Mouse (Mus musculus) limb, embryonic 15.5 days (tissue): ENCODE measurements around the gene Elk3. TPM values are rescaled to one million over a fixed set of nuclear protein-coding genes. Genes with fewer than 3 reads are reported as not detected.

Source experiments
- ATAC-seq: fragments of 200-750 bp; cut with Nextera tagmentation; 2 replicates; pipeline ENCODE4 v1.8.0; 2017; ENCODE audit warnings: low read depth, moderate TSS enrichment; ENCODE audit not compliant: insufficient number of reproducible peaks, low FRiP score, low TSS enrichment
- H3K27ac ChIP-seq: fragments of 300-500 bp; sonication (generic); 2 replicates; pipeline ENCODE4 v1.5.1; 2015; ENCODE audit warnings: moderate library complexity, mild to moderate bottlenecking, inconsistent platforms
- H3K27me3 ChIP-seq: fragments of 300-500 bp; sonication (generic); 2 replicates; pipeline ENCODE4 v1.6.1; 2015; ENCODE audit warnings: inconsistent platforms
- H3K36me3 ChIP-seq: fragments of 300-500 bp; sonication (generic); 2 replicates; pipeline ENCODE4 v1.6.1; 2015; ENCODE audit warnings: inconsistent platforms
- H3K4me1 ChIP-seq: fragments of 300-500 bp; sonication (generic); 2 replicates; pipeline ENCODE4 v1.6.1; 2015; ENCODE audit warnings: inconsistent platforms
- H3K4me2 ChIP-seq: fragments of 300-500 bp; sonication (generic); 2 replicates; pipeline ENCODE4 v1.6.1; 2015; ENCODE audit warnings: mild to moderate bottlenecking, inconsistent platforms
- H3K4me3 ChIP-seq: fragments of 300-500 bp; sonication (generic); 2 replicates; pipeline ENCODE4 v1.5.1; 2015; ENCODE audit warnings: mild to moderate bottlenecking, inconsistent platforms
- H3K9ac ChIP-seq: fragments of 300-500 bp; sonication (generic); 2 replicates; pipeline ENCODE4 v1.6.1; 2015; ENCODE audit warnings: inconsistent platforms
- H3K9me3 ChIP-seq: fragments of 300-500 bp; sonication (generic); 2 replicates; pipeline ENCODE4 v1.6.1; 2016; ENCODE audit warnings: inconsistent platforms
- WGBS: fragments of 180-500 bp; shearing (Covaris S2); methylation state at CpG from one replicate; pipeline ENCODE4 v1.1.7; 2015; 5-methylcytosine and 5-hydroxymethylcytosine counted together
- polyA plus RNA-seq: library from polyadenylated mRNA; unstranded; fragments of >200 nt; fragmentation: Nextera tagmentation; extraction: Ambion mirVana; gene quantifications from 2 replicates; pipeline ENCODE4 v1.2.1, GENCODE M21; 2015

Gene Elk3
- polyA plus RNA-seq, 1 experiment from 2014 or later, result 36.2 TPM

DNA sequence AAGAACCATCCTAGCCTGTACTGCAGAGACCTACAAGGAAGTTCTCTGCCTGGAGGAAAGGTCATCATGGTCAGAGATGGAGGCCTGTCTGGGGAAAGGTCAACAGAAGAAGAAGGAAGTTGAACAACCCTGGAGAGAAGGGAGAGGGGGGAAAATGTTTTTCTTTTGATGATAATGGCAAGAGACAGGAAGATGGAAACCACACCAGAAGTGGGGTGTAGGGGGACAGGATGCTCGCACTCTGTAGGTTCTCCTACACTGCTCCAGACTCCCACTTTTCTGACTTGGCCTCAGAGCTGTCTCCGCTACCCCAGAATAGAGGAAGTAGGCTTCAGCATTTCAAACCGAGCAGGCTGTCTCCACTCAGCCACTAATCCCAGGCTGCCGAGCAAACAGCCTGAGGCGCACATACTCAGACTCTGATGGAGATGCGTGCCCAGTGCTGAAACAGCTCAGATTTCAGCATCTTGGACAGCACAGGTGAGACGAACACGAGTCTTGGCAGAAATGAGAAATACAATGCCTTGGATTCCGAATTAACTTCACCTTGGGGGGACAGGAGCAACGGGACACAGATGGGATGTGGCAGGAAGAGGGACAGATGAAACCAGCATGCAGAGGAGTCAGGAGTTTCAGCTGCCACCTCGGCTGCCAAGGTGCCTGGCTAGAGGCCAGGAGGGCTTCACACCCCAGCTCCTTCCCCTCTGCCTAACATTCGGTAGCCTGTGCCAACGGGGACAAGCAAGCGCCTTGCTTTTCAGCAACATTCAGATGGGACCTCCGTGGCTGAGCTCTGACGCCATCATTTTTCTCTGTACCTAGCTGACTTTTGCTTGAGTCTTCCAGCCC is 49.6 kb downstream of the Elk3 start:
- WGBS, result 15% methylated on average over 16 of the region's 16 CpGs

DNA sequence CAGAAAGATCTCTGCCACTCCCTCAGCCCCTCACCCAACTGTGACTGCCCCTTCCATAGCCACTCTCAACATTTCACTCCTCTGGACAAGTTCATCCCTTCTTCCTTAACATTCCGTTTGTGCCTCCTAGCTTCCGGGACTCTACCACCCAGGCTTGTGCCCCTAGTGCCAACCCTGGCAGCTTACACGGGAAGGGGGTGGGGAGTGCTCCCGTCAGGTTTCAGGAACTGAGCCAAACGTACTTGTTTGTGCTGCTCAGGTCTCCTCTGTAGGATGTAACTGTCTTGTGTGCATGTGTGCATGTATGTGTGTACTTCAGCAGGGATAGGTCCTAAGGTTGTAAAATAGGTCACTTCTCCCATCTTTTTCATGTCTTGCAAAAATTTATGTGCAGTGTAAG is 51.1 kb downstream of the Elk3 start:
- H3K4me2 ChIP-seq, result no peak overlapping the region
- 58% methylated on average over 5 of the region's 5 CpGs for WGBS
- H3K36me3 ChIP-seq, result peaks cover 9% of the 10 kb centered on the region
- H3K27ac ChIP-seq, result no peak overlapping the region
- H3K9me3 ChIP-seq, result no peaks in the 10 kb centered on the region
- H3K4me1 ChIP-seq, result peaks cover 45% of the 10 kb centered on the region
- H3K9ac ChIP-seq, result no peak overlapping the region
- H3K27me3 ChIP-seq, result no peaks in the 10 kb centered on the region
- ATAC-seq, result no peak
- no peak overlapping the region for H3K4me3 ChIP-seq

More for the DNA sequence above, 49.6 kb downstream of the Elk3 start:
- Histone ChIP-seq H3K4me3 (no peak overlapping the region), H3K4me2 (peak overlapping the region; percentile 6; the same call in 1 of the 2 replicates), H3K9me3 (no peaks in the 10 kb centered on the region), H3K9ac (no peak overlapping the region), H3K4me1 (peaks cover 34% of the 10 kb centered on the region), H3K36me3 (peaks cover 15% of the 10 kb centered on the region), H3K27ac (peak overlapping the region; percentile 79), H3K27me3 (no peaks in the 10 kb centered on the region)
- ATAC-seq, result peak; percentile 42; the same call in 1 of the 2 replicates

DNA sequence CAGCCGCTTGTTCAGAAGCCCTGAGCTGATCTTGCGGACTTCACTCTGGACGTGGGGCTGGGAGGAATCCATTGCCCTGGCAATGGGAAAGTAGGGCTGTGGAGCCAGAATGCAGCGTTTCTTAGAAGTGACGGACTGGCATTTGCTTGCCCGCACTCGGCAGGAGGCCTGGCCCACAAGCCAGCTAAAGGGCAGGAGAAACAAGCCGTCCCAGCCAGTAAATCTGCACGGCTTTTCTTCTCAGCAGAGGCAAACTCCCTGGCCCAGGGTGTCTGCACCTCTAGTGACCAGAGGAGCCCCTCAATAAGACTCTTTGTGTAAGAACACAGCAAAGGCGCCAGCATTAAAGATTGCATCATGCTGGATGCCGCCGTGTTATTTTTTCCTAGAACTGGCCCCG is 55.6 kb downstream of the Elk3 start:
- Histone ChIP-seq H3K9me3 (no peaks in the 10 kb centered on the region), H3K4me2 (0 out of 2 replicates have a peak overlapping the region, but pooled peaks have one; percentile 1), H3K4me1 (peaks cover 42% of the 10 kb centered on the region), H3K4me3 (no peak overlapping the region), H3K9ac (no peak overlapping the region), H3K27me3 (no peaks in the 10 kb centered on the region), H3K36me3 (peaks cover 19% of the 10 kb centered on the region; the same call in 1 of the 2 replicates), H3K27ac (peak overlapping the region; percentile 76)
- 38% methylated on average over 13 of the region's 13 CpGs for WGBS
- no peak for ATAC-seq

DNA sequence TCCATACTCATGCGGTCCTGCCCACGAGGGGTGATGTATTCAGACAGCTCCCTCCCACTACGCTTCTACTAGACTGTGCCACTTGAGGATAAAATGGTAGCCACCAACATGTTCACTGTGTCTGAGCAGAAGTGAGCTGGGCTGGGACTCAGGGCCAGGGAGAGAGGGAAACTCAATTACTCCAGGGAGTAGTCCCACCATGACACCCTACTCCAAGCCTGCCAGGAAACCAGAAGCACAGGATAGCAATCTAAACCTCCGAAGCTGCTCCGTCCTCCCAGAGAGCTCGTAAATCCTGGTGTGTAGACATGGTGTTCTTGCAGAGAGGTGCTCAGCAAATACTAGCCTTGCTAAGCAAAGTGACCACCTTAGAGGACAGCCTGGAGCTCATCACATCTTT is 57.8 kb downstream of the Elk3 start:
- H3K4me3 ChIP-seq, result no peak overlapping the region
- H3K27ac ChIP-seq, result no peak overlapping the region
- H3K27me3 ChIP-seq, result no peaks in the 10 kb centered on the region
- ATAC-seq, result no peak
- peaks cover 28% of the 10 kb centered on the region; the same call in 1 of the 2 replicates for H3K36me3 ChIP-seq
- 79% methylated on average over 6 of the region's 6 CpGs for WGBS
- H3K4me2 ChIP-seq, result no peak overlapping the region
- H3K9me3 ChIP-seq, result no peaks in the 10 kb centered on the region
- no peak overlapping the region for H3K9ac ChIP-seq
- peaks cover 57% of the 10 kb centered on the region for H3K4me1 ChIP-seq

DNA sequence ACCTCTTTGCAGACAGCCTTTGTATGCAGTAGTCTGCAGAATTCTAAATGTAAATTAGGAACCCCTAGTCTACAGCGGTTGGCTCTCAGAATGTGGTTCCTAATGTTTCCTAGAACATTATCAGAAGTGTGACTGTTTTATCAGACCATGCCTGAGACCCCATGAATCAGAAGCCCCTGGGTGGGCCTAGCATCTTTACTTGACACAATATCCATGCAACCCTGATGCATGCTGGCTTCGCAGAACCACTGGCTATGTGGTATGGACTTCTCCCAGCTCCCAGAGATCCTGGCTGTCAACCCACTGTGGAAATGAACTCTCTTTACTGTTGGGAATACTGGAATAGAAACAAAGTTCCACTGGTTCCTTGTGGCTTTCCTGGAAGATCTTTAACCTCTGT is 58.3 kb downstream of the Elk3 start:
- H3K9me3 ChIP-seq, result no peaks in the 10 kb centered on the region
- no peak overlapping the region for H3K4me3 ChIP-seq
- no peak overlapping the region for H3K27ac ChIP-seq
- WGBS, result 91% methylated on average over 2 of the region's 2 CpGs
- H3K4me2 ChIP-seq, result no peak overlapping the region
- no peaks in the 10 kb centered on the region for H3K27me3 ChIP-seq
- no peak overlapping the region for H3K9ac ChIP-seq
- peaks cover 30% of the 10 kb centered on the region; the same call in 1 of the 2 replicates for H3K36me3 ChIP-seq
- ATAC-seq, result no peak
- peaks cover 61% of the 10 kb centered on the region for H3K4me1 ChIP-seq

DNA sequence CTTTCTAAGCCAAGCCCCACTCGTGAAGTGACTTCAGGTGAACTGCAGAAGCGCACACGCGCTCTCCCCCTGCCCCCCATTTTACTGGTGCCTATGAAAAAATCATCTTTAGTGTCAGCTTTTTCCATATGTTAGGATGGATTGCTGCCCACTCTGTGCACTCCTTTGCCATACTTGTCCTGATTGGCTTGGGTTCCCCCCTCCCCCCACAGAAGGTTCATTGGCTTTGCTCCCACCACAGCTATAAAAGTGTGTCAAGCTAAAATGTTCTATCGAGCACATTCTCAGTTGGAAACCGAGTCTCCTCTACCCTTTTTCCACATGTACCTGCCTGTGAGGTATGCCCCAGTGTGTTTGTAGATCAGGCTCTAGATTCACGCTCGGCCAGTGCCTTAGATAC is 59.5 kb downstream of the Elk3 start:
- Histone ChIP-seq H3K9ac (no peak overlapping the region), H3K4me2 (no peak overlapping the region), H3K27me3 (no peaks in the 10 kb centered on the region), H3K27ac (peak overlapping the region; percentile 43), H3K9me3 (no peaks in the 10 kb centered on the region), H3K36me3 (peaks cover 36% of the 10 kb centered on the region; the same call in 1 of the 2 replicates), H3K4me3 (no peak overlapping the region), H3K4me1 (peaks cover 62% of the 10 kb centered on the region)
- WGBS, result 49% methylated on average over 8 of the region's 8 CpGs
- no peak for ATAC-seq

DNA sequence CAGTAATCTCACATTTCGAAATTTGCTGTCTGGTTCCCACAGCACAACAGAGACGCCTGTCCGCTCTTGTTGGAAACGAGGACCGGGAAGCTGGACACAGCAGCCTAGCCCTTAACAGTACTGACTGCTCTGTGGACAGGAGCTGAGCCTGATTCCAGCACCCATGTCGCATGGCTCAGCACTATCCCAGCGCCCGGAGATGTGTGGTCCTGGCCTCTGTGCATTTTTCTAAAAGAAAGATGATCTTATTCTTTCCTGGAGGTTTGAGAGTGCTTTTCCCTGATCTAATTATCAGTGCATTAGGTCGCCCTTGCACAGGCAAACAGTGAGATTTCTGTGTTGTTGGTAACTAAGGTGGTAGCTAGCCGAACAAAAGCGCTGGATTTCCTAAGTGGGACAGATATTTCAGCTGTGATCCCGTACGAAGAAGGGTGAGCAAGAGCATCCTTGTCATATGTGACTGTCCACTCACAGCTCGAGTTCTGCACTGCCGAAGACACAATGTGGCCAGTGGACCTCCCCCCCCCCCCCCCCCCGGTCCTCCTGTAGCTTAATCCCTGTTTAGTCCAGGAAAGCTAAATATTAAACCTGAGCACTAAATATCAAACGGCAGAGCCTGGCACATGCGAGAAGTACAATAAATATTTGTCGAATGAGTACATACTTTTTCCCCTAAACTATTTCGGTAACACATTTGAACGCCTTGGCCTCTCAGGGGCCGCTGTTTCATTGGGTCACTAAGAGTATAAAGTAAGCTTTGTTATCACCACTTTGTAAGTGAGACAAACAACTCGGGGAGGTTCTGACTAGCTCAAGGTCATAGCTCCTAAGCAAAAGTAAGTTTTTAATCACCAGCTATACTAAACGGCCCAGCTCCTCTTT is 60.3 kb downstream of the Elk3 start:
- peaks cover 36% of the 10 kb centered on the region; the same call in 1 of the 2 replicates for H3K36me3 ChIP-seq
- H3K27ac ChIP-seq, result peak overlapping the region; percentile 43
- H3K27me3 ChIP-seq, result no peaks in the 10 kb centered on the region
- peak; percentile 43; the same call in 1 of the 2 replicates for ATAC-seq
- peaks cover 58% of the 10 kb centered on the region for H3K4me1 ChIP-seq
- H3K4me3 ChIP-seq, result no peak overlapping the region
- WGBS, result 59% methylated on average over 24 of the region's 24 CpGs
- H3K9ac ChIP-seq, result no peak overlapping the region; the same call in 1 of the 2 replicates
- no peak overlapping the region for H3K4me2 ChIP-seq
- H3K9me3 ChIP-seq, result no peaks in the 10 kb centered on the region

DNA sequence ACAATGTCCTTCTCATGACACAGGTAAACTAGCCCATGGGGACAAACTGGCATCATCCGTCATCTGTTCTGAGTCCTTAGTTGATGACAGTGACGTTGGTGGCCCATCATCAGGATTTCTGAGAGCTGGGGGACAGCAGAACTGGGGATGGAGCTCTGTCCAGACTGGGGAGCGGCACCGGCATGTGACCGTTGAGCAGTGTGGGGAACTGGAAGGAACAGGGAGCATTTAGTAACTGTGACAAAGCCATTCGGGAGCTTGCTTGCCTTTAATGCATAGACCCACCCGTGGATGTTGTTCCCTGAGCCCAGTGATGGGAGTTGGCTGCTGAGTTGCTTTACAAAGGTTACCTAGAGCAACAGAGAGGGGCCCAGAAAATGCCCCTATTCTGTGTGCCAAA is 61.0 kb downstream of the Elk3 start:
- no peak overlapping the region for H3K9ac ChIP-seq
- no peak overlapping the region for H3K4me2 ChIP-seq
- H3K27ac ChIP-seq, result no peak overlapping the region
- H3K9me3 ChIP-seq, result no peaks in the 10 kb centered on the region
- no peak overlapping the region for H3K4me3 ChIP-seq
- H3K27me3 ChIP-seq, result no peaks in the 10 kb centered on the region
- WGBS, result 73% methylated on average over 7 of the region's 7 CpGs
- H3K4me1 ChIP-seq, result peaks cover 50% of the 10 kb centered on the region
- H3K36me3 ChIP-seq, result peaks cover 36% of the 10 kb centered on the region; the same call in 1 of the 2 replicates
- ATAC-seq, result no peak

DNA sequence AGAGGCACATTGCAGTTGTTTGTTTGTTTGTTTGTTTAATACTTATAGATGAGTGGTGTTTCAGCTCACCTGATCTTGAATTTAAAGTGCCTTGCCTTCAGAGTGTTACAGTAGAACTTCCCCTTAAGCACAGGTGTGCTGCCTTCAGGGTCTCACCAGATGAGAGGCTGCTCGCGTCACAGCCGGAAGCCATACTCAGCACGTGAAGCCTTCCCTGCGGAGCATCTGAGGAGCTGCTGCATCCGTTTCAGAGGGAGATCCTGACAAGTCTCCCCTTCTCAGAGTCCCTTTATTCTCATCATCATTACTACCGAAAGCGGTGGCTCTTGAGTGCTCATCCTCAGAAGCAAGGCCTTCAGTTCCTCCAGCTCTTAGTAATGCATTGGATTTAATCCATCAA is 62.5 kb downstream of the Elk3 start:
- Histone ChIP-seq H3K4me1 (peaks cover 44% of the 10 kb centered on the region), H3K9ac (no peak overlapping the region), H3K4me2 (no peak overlapping the region), H3K4me3 (no peak overlapping the region), H3K27ac (0 out of 2 replicates have a peak overlapping the region, but pooled peaks have one; percentile 22), H3K36me3 (peaks cover 32% of the 10 kb centered on the region; the same call in 1 of the 2 replicates), H3K9me3 (no peaks in the 10 kb centered on the region), H3K27me3 (no peaks in the 10 kb centered on the region)
- no peak for ATAC-seq
- WGBS, result 64% methylated on average over 8 of the region's 8 CpGs

DNA sequence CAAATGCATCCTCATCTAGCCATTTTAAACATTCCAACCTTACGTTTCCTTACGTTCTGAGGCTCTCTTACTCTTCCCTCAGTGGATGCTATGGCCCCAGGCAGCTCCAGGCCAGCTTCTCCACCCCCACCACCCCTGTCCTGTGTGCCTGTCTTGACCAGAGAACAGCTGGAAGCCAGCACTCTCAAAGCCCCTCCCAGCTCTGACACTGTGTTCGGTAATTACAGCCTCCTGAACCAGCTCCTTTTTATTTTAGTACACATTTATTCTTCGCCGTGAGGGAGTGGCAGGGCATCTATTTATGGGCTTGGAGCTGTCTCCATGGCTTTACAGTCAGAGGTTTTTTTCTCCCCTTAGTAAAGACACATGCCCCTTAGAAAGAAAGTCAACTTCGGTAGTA is 63.0 kb downstream of the Elk3 start:
- H3K9ac ChIP-seq, result no peak overlapping the region
- peak overlapping the region; percentile 51; the same call in 1 of the 2 replicates for H3K27ac ChIP-seq
- 30% methylated on average over 6 of the region's 6 CpGs for WGBS
- no peaks in the 10 kb centered on the region for H3K27me3 ChIP-seq
- peaks cover 41% of the 10 kb centered on the region for H3K4me1 ChIP-seq
- ATAC-seq, result no peak
- H3K36me3 ChIP-seq, result peaks cover 27% of the 10 kb centered on the region; the same call in 1 of the 2 replicates
- H3K4me2 ChIP-seq, result no peak overlapping the region
- no peaks in the 10 kb centered on the region for H3K9me3 ChIP-seq
- H3K4me3 ChIP-seq, result no peak overlapping the region

DNA sequence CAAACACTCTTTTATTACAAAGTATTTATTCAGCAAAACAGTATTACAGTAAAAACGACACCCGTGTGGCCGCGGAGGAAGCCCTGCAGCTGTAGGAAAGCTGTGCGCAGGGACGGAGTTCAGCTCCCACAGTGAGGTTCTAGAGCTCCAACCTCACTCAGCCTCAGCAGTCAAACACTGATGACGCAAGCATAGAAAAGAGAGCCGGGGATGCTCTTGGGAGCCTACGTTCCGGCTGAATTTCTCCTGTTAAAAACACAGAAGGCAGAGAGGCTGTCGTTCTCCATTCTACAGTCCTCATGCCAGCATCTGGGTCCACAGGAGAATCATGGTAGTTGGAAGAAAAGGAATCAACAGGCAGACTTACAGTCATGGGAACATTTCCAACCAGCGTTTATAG is 63.5 kb downstream of the Elk3 start:
- Histone ChIP-seq H3K27me3 (no peaks in the 10 kb centered on the region), H3K9me3 (no peaks in the 10 kb centered on the region), H3K4me1 (peaks cover 41% of the 10 kb centered on the region), H3K4me3 (no peak overlapping the region), H3K27ac (peak overlapping the region; percentile 55; the same call in 1 of the 2 replicates), H3K36me3 (peaks cover 22% of the 10 kb centered on the region; the same call in 1 of the 2 replicates), H3K4me2 (no peak overlapping the region), H3K9ac (no peak overlapping the region)
- ATAC-seq, result no peak
- 65% methylated on average over 12 of the region's 12 CpGs for WGBS
